Mouse (Mus musculus) kidney, postnatal 25 days (tissue): ENCODE measurements around the gene Gtf3c6.

Source experiments
- DNase-seq, 2 experiments: peaks; one replicate each; pipeline ENCODE4 v3.0.0; 2021; ENCODE audit warnings: mixed read lengths in 2 of 2

The Gtf3c6 gene

DNA sequence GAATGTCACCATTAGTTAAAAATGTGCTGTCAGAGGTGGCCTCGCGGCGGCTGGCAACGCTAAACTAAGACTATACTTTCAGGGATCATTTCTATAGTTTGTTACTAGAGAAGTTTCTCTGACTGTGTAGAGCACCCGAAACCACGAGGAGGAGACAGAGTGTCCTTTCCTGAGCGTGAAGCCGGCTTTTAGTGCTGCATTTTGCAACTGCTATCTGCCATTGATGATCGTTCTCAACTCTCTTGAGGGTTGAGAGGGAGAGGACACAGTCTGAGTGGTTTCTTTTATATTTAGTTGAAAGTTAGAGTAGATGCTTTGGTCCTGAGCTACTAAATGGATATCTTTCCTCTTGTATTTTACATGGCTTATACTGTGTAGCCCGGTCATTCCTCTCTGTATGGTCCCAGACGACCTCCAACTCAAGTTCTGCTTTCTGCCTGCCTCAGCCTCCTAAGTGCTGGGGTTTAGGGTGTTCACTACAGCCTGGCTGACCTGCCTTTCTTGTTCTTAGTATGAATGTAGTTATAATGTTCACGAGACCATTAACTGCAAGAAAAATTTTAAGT lies 576 bp upstream of the Gtf3c6 start:
- DNase-seq: peak; percentile 62 to 71

DNA sequence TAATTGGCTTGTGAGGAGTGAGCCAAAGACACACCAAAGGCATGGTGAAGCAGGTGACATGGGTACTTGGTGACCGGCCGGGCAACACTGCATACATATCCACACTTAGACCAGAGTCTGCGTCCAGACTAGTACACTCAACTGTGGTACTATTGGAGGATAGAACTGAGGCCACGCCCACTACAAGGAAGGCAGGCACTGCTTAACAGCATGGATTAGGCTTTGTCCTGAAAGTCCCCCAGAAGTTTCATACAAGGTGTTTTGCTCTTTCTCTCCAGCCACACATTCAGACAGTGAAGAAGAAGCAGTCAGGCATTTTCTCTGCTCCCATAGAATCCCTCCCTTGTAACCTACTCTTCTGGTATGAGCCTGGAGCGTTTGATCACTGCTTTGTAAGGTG lies 1.2 kb downstream of the Gtf3c6 start:
- peak; percentile 80 to 86 for DNase-seq

GRCm38 (mm10) chr10:40250969-40251368 lies 6.9 kb downstream of the Gtf3c6 start:
- no peak for DNase-seq

GRCm38 (mm10) chr10:40249625-40250024 lies 8.3 kb downstream of the Gtf3c6 start:
- DNase-seq: no peak

DNA sequence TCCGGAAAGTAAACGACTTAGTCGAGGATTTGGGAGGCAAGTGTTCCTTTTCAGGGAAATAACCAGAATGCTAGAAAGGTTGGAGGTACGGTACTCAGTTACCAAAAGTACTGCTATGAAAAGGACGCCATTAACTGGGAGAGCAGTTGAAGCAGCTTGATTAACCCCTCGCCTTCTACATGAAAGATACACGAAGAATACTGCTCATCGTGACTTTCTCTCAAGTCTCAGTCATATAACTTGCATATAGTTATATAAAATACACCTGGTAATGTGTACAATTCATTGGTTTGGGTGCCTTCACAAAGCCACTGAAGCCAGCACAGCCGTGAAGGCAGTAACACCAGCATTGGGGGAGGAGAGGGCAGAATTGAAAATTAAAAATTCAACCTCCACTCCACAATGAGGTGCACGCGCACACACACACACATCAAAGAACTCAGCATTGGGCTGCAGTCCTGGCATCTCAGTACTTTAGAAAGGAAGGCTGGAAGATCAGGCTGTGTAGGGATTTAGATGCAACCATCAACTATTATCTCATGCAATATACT lies 10.7 kb downstream of the Gtf3c6 start:
- no peak for DNase-seq

- DNase-seq: peak; percentile 84 to 92
These were observed 11.3 kb downstream of the Gtf3c6 start, which contains the start of gene Rpf2 for GRCm38 (mm10) chr10:40246374-40247165. Rpf2 (minus strand) TSS chr10:40247036.

GRCm38 (mm10) chr10:40237826-40238225 lies 20.1 kb downstream of the Gtf3c6 start:
- no peak for DNase-seq

- DNase-seq: peak in 1 of 2 experiments; percentile 48
These were observed 24.7 kb downstream of the Gtf3c6 start for GRCm38 (mm10) chr10:40233241-40233640.

GRCm38 (mm10) chr10:40232442-40232841 lies 25.5 kb downstream of the Gtf3c6 start:
- no peak for DNase-seq

DNA sequence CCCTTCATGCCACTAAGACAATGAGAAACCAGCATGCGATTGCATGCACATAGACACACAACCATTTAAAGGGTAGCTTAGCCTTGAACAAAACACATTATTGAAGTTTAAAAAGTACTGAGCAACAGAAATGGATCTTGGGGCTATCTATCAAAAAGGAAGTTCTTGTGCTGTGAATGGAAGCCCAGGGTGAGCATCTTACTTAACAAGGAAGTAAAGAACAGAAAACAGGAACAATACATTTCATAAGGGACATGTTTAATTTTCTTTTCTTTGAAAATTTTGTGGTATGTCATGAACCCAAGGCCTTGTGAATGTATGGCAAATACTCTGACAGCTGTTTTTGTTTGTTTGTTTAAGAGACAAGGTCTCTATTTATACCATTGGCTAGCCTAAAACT lies 28.2 kb downstream of the Gtf3c6 start:
- DNase-seq: no peak

- DNase-seq: no peak
These were observed 30.1 kb downstream of the Gtf3c6 start for GRCm38 (mm10) chr10:40227660-40228303.

GRCm38 (mm10) chr10:40218874-40219273 lies 39.0 kb downstream of the Gtf3c6 start:
- DNase-seq: no peak

DNA sequence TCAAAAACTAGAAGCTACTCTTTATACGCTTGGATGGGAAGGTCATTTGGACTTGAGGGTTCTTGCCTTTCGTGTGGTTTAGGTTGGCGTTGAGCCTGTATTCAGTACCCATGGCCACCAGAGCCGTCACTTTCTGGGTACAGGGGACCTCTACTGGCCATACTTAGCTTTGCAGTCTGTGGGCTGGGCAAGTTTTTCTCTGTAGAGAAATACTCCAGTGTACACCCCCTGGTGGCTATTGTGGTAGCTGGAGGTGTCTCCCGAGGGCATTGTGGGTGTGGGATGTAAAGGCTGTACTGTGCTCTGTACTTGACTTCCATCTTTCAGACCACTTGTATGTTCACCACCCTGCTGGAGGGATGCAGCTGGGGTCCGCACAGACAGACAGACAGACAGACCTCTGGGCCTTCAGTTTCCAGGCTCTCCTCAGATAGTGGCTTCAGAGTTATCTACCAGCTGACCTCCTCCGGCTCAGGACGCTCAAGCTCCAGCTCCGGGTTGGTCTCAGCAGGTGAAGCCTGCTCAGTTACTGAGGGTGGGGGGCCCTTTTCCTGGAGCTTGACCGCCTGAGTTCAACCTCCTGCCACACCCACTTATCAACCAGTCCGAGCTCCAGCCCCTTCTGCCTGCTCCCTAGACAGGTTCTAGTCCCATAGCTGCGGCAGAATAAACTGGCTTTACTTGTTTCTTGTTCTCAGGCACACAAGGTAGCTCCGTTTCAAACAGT lies 45.3 kb downstream of the Gtf3c6 start:
- DNase-seq: peak; percentile 90 to 95
